In genomic region chr14:21610224-21610623, GRCm38 (mm10) we compare ENCODE assay signal across 9 mouse cellular contexts.
DNase-seq lines count a peak whose midpoint lies in the region; ATAC-seq and TF ChIP-seq lines count a peak whose summit lies in the region.
"Had no signal": no experiment of that assay in that cellular context is flagged by ENCODE, and none has a peak within 500 bp of the region (broad histone marks: within the 10 kb centered on the region; RNA-seq: fewer than 3 reads in every experiment).

No protein-coding gene starts in this region.

- H3K9ac ChIP-seq in lung, embryonic 16.5 days (ENCODE audit: low read length), result no peak overlapping the region
- H3K9ac ChIP-seq in stomach, postnatal 0 days (ENCODE audit: low read length), result no peak overlapping the region
- H3K9ac ChIP-seq: liver, embryonic 15.5 days had no signal

- WGBS in lung, embryonic 16.5 days, result 14% methylated on average over 3 of the region's 3 CpGs
- 11% methylated on average over 3 of the region's 3 CpGs for WGBS in stomach, postnatal 0 days

- peak; percentile 89 for TF ChIP-seq CTCF in stomach, postnatal 0 days (IDR thresholded peaks at IDR 0.05; ENCODE audit: low read depth)

- TF ChIP-seq EP300 in stomach, postnatal 0 days (optimal IDR thresholded peaks at IDR 0.05), result no peak

- no peak overlapping the region for H3K4me3 ChIP-seq in lung, embryonic 16.5 days (ENCODE audit: low read length)
- no peak overlapping the region for H3K4me3 ChIP-seq in stomach, postnatal 0 days (ENCODE audit: low read depth, low read length)
- H3K4me3 ChIP-seq: liver, embryonic 15.5 days had no signal

- H3K27ac ChIP-seq in lung, embryonic 16.5 days (ENCODE audit: low read length), result no peak overlapping the region
- no peak overlapping the region for H3K27ac ChIP-seq in stomach, postnatal 0 days (replicated peaks)
- H3K27ac ChIP-seq: liver, embryonic 15.5 days had no signal

- no peaks in the 10 kb centered on the region for H3K9me3 ChIP-seq in lung, embryonic 16.5 days (ENCODE audit: control insufficient read depth, low read length)
- no peaks in the 10 kb centered on the region for H3K9me3 ChIP-seq in stomach, postnatal 0 days (ENCODE audit: control insufficient read depth, low read length)
- H3K9me3 ChIP-seq: liver, embryonic 15.5 days had no signal

- no peaks in the 10 kb centered on the region for H3K36me3 ChIP-seq in lung, embryonic 16.5 days (ENCODE audit: control insufficient read depth, insufficient read depth, low read length)
- no peaks in the 10 kb centered on the region for H3K36me3 ChIP-seq in stomach, postnatal 0 days (ENCODE audit: control insufficient read depth, insufficient read depth, low read length)
- H3K36me3 ChIP-seq: liver, embryonic 15.5 days had no signal

- ATAC-seq in lung, embryonic 16.5 days (ENCODE audit: low read depth), result peak; percentile 65
- ATAC-seq in stomach, postnatal 0 days (ENCODE audit: low FRiP score, low TSS enrichment), result 0 out of 2 replicates have a peak, but pooled peaks have one; percentile 53

- H3K27me3 ChIP-seq in lung, embryonic 16.5 days (ENCODE audit: control insufficient read depth, insufficient read depth, low read depth, low read length), result no peaks in the 10 kb centered on the region
- H3K27me3 ChIP-seq in stomach, postnatal 0 days (ENCODE audit: control insufficient read depth, insufficient read depth, low read length), result no peaks in the 10 kb centered on the region
- H3K27me3 ChIP-seq: liver, embryonic 15.5 days had no signal

- DNase-seq in layer of hippocampus, adult 9-10 months (ENCODE audit: low spot score), result peak; percentile 82
- DNase-seq in layer of hippocampus, postnatal 25 days (ENCODE audit: extremely low spot score in 1 of 2, low spot score in 1 of 2), result no peak
- peak; percentile 82 for DNase-seq in ES-CJ7 (ENCODE audit: low read depth, low spot score)
- DNase-seq in c-Kit-positive CD71-positive TER-119-negative erythroid progenitor cells, embryonic 14.5 days (ENCODE audit: low read depth), result peak; percentile 46
- DNase-seq in forelimb bud, embryonic 11.5 days (ENCODE audit: low read depth, low spot score), result peak; percentile 72
- DNase-seq in stomach, postnatal 0 days (ENCODE audit: low spot score), result no peak
- no peak for DNase-seq in adrenal gland, postnatal 10 days

- H3K4me1 ChIP-seq in lung, embryonic 16.5 days (replicated peaks; ENCODE audit: control insufficient read depth, insufficient read depth, low read length), result peaks cover 10% of the 10 kb centered on the region; the same call in 1 of the 2 replicates
- H3K4me1 ChIP-seq in stomach, postnatal 0 days (replicated peaks; ENCODE audit: control insufficient read depth, insufficient read depth), result no peaks in the 10 kb centered on the region

- H3K4me2 ChIP-seq in lung, embryonic 16.5 days (ENCODE audit: low read depth, low read length), result no peak overlapping the region
- no peak overlapping the region for H3K4me2 ChIP-seq in stomach, postnatal 0 days (replicated peaks; ENCODE audit: low read depth)
- H3K4me2 ChIP-seq: liver, embryonic 15.5 days had no signal

Comparison
In these comparisons a context has a peak if more than half of its experiments do, and no peak if none do; other contexts are left out.
1. DNase-seq: peak in layer of hippocampus, adult 9-10 months (single experiment), ES-CJ7 (single experiment), c-Kit-positive CD71-positive TER-119-negative erythroid progenitor cells, embryonic 14.5 days (single experiment) and forelimb bud, embryonic 11.5 days (single experiment); none in layer of hippocampus, postnatal 25 days (0 of 2), stomach, postnatal 0 days (single experiment) and adrenal gland, postnatal 10 days (single experiment).